Mouse (Mus musculus): Measurements from ENCODE around the gene Ltb.

GRCm38 (mm10) chr17:35192924-35193323 lies 1.3 kb upstream of the Ltb start:
- TF ChIP-seq CTCF (IDR thresholded peaks at IDR 0.05; ENCODE audit: low read depth): no peak
- no peak for TF ChIP-seq EP300 (IDR thresholded peaks at IDR 0.05; ENCODE audit: low read depth)

Measured in heart, postnatal 0 days (tissue).